Mouse (Mus musculus): ENCODE data around the gene Thyn1. TPM values are rescaled to one million over a fixed set of nuclear protein-coding genes. Genes with fewer than 3 reads are reported as not detected.

Thyn1 gene
- polyA plus RNA-seq, 1 experiment from 2014 or later = 149 TPM

GRCm38 (mm10) chr9:26997062-26997461, 2.4 kb upstream of the Thyn1 start:
- peaks cover 17% of the 10 kb centered on the region; the same call in 1 of the 2 replicates for H3K4me1 ChIP-seq (ENCODE audit: control insufficient read depth, insufficient read depth, low read length)
- H3K27ac ChIP-seq (ENCODE audit: low read length) = no peak overlapping the region
- no peaks in the 10 kb centered on the region for H3K9me3 ChIP-seq (ENCODE audit: control insufficient read depth, low read depth, low read length)
- no peaks in the 10 kb centered on the region for H3K36me3 ChIP-seq (ENCODE audit: control insufficient read depth, insufficient read depth, low read length)
- H3K4me3 ChIP-seq (ENCODE audit: low read depth, low read length) = no peak overlapping the region
- no peak overlapping the region for H3K9ac ChIP-seq (replicated peaks; ENCODE audit: low read depth, low read length)
- no peaks in the 10 kb centered on the region for H3K27me3 ChIP-seq (ENCODE audit: control insufficient read depth, insufficient read depth, low read length)
- no peak for ATAC-seq (ENCODE audit: insufficient number of reproducible peaks, insufficient read depth, low FRiP score, low read depth)
- WGBS = 86% methylated on average over 3 of the region's 3 CpGs
- H3K4me2 ChIP-seq (replicated peaks; ENCODE audit: low read depth, low read length) = no peak overlapping the region

- H3K4me2 ChIP-seq (replicated peaks; ENCODE audit: low read depth, low read length) = no peak overlapping the region
- no peak overlapping the region for H3K9ac ChIP-seq (replicated peaks; ENCODE audit: low read depth, low read length)
- H3K36me3 ChIP-seq (ENCODE audit: control insufficient read depth, insufficient read depth, low read length) = no peaks in the 10 kb centered on the region
- H3K4me3 ChIP-seq (ENCODE audit: low read depth, low read length) = no peak overlapping the region
- no peaks in the 10 kb centered on the region for H3K9me3 ChIP-seq (ENCODE audit: control insufficient read depth, low read depth, low read length)
- 90% methylated on average over 2 of the region's 2 CpGs for WGBS
- peaks cover 17% of the 10 kb centered on the region; the same call in 1 of the 2 replicates for H3K4me1 ChIP-seq (ENCODE audit: control insufficient read depth, insufficient read depth, low read length)
- ATAC-seq (ENCODE audit: insufficient number of reproducible peaks, insufficient read depth, low FRiP score, low read depth) = no peak
- H3K27ac ChIP-seq (ENCODE audit: low read length) = no peak overlapping the region
- no peaks in the 10 kb centered on the region for H3K27me3 ChIP-seq (ENCODE audit: control insufficient read depth, insufficient read depth, low read length)
Observed at GRCm38 (mm10) chr9:26997501-26997900, 2.0 kb upstream of the Thyn1 start.

GRCm38 (mm10) chr9:26998669-26999460, 645 bp upstream of the Thyn1 start:
- Histone ChIP-seq H3K4me3 (ENCODE audit: low read depth, low read length) (peak overlapping the region; percentile 72), H3K9me3 (ENCODE audit: control insufficient read depth, low read depth, low read length) (no peaks in the 10 kb centered on the region), H3K36me3 (ENCODE audit: control insufficient read depth, insufficient read depth, low read length) (peaks cover 6% of the 10 kb centered on the region), H3K27me3 (ENCODE audit: control insufficient read depth, insufficient read depth, low read length) (no peaks in the 10 kb centered on the region), H3K4me2 (replicated peaks; ENCODE audit: low read depth, low read length) (peak overlapping the region; percentile 69), H3K9ac (replicated peaks; ENCODE audit: low read depth, low read length) (peak overlapping the region; percentile 71), H3K27ac (ENCODE audit: low read length) (peak overlapping the region; percentile 59; the same call in 1 of the 2 replicates), H3K4me1 (ENCODE audit: control insufficient read depth, insufficient read depth, low read length) (peaks cover 17% of the 10 kb centered on the region; the same call in 1 of the 2 replicates)
- 2% methylated on average over 29 of the region's 29 CpGs for WGBS
- peak; percentile 30; the same call in 1 of the 2 replicates for ATAC-seq (ENCODE audit: insufficient number of reproducible peaks, insufficient read depth, low FRiP score, low read depth)

- Histone ChIP-seq H3K4me3 (ENCODE audit: low read depth, low read length) (no peak overlapping the region), H3K36me3 (ENCODE audit: control insufficient read depth, insufficient read depth, low read length) (peaks cover 54% of the 10 kb centered on the region), H3K27me3 (ENCODE audit: control insufficient read depth, insufficient read depth, low read length) (no peaks in the 10 kb centered on the region), H3K27ac (ENCODE audit: low read length) (no peak overlapping the region), H3K4me2 (replicated peaks; ENCODE audit: low read depth, low read length) (no peak overlapping the region), H3K4me1 (ENCODE audit: control insufficient read depth, insufficient read depth, low read length) (peaks cover 12% of the 10 kb centered on the region; the same call in 1 of the 2 replicates), H3K9ac (replicated peaks; ENCODE audit: low read depth, low read length) (no peak overlapping the region), H3K9me3 (ENCODE audit: control insufficient read depth, low read depth, low read length) (no peaks in the 10 kb centered on the region)
- WGBS = 90% methylated on average over 3 of the region's 3 CpGs
- no peak for ATAC-seq (ENCODE audit: insufficient number of reproducible peaks, insufficient read depth, low FRiP score, low read depth)
Observed at GRCm38 (mm10) chr9:27005231-27005630, 5.7 kb downstream of the Thyn1 start.

GRCm38 (mm10) chr9:27005933-27006332, 6.4 kb downstream of the Thyn1 start:
- Histone ChIP-seq H3K27ac (ENCODE audit: low read length) (no peak overlapping the region), H3K9ac (replicated peaks; ENCODE audit: low read depth, low read length) (no peak overlapping the region), H3K4me2 (replicated peaks; ENCODE audit: low read depth, low read length) (no peak overlapping the region), H3K4me3 (ENCODE audit: low read depth, low read length) (no peak overlapping the region), H3K4me1 (ENCODE audit: control insufficient read depth, insufficient read depth, low read length) (peaks cover 7% of the 10 kb centered on the region; the same call in 1 of the 2 replicates), H3K36me3 (ENCODE audit: control insufficient read depth, insufficient read depth, low read length) (peaks cover 54% of the 10 kb centered on the region), H3K27me3 (ENCODE audit: control insufficient read depth, insufficient read depth, low read length) (no peaks in the 10 kb centered on the region), H3K9me3 (ENCODE audit: control insufficient read depth, low read depth, low read length) (no peaks in the 10 kb centered on the region)
- WGBS = 100% methylated on average over 1 of the region's 1 CpGs
- no peak for ATAC-seq (ENCODE audit: insufficient number of reproducible peaks, insufficient read depth, low FRiP score, low read depth)

- Histone ChIP-seq H3K4me2 (replicated peaks; ENCODE audit: low read depth, low read length) (no peak overlapping the region), H3K9me3 (ENCODE audit: control insufficient read depth, low read depth, low read length) (no peaks in the 10 kb centered on the region), H3K4me1 (ENCODE audit: control insufficient read depth, insufficient read depth, low read length) (no peaks in the 10 kb centered on the region), H3K36me3 (ENCODE audit: control insufficient read depth, insufficient read depth, low read length) (peaks cover 62% of the 10 kb centered on the region), H3K9ac (replicated peaks; ENCODE audit: low read depth, low read length) (no peak overlapping the region), H3K27ac (ENCODE audit: low read length) (no peak overlapping the region), H3K4me3 (ENCODE audit: low read depth, low read length) (no peak overlapping the region), H3K27me3 (ENCODE audit: control insufficient read depth, insufficient read depth, low read length) (no peaks in the 10 kb centered on the region)
- no peak for ATAC-seq (ENCODE audit: insufficient number of reproducible peaks, insufficient read depth, low FRiP score, low read depth)
- WGBS = 90% methylated on average over 5 of the region's 5 CpGs
Observed at GRCm38 (mm10) chr9:27006866-27007265, 7.4 kb downstream of the Thyn1 start.

GRCm38 (mm10) chr9:27009231-27009630, 9.7 kb downstream of the Thyn1 start:
- no peaks in the 10 kb centered on the region for H3K27me3 ChIP-seq (ENCODE audit: control insufficient read depth, insufficient read depth, low read length)
- no peak overlapping the region for H3K4me2 ChIP-seq (replicated peaks; ENCODE audit: low read depth, low read length)
- WGBS = 85% methylated on average over 5 of the region's 5 CpGs
- H3K9me3 ChIP-seq (ENCODE audit: control insufficient read depth, low read depth, low read length) = no peaks in the 10 kb centered on the region
- H3K27ac ChIP-seq (ENCODE audit: low read length) = no peak overlapping the region
- no peaks in the 10 kb centered on the region for H3K4me1 ChIP-seq (ENCODE audit: control insufficient read depth, insufficient read depth, low read length)
- H3K36me3 ChIP-seq (ENCODE audit: control insufficient read depth, insufficient read depth, low read length) = peaks cover 68% of the 10 kb centered on the region
- no peak overlapping the region for H3K9ac ChIP-seq (replicated peaks; ENCODE audit: low read depth, low read length)
- no peak for ATAC-seq (ENCODE audit: insufficient number of reproducible peaks, insufficient read depth, low FRiP score, low read depth)
- no peak overlapping the region for H3K4me3 ChIP-seq (ENCODE audit: low read depth, low read length)

- no peak overlapping the region for H3K4me3 ChIP-seq (ENCODE audit: low read depth, low read length)
- no peak overlapping the region for H3K4me2 ChIP-seq (replicated peaks; ENCODE audit: low read depth, low read length)
- no peaks in the 10 kb centered on the region for H3K4me1 ChIP-seq (ENCODE audit: control insufficient read depth, insufficient read depth, low read length)
- 85% methylated on average over 4 of the region's 4 CpGs for whole genome bisulfite sequencing
- no peak overlapping the region for H3K27ac ChIP-seq (ENCODE audit: low read length)
- no peak overlapping the region for H3K9ac ChIP-seq (replicated peaks; ENCODE audit: low read depth, low read length)
- ATAC-seq (ENCODE audit: insufficient number of reproducible peaks, insufficient read depth, low FRiP score, low read depth) = no peak
- H3K9me3 ChIP-seq (ENCODE audit: control insufficient read depth, low read depth, low read length) = no peaks in the 10 kb centered on the region
- H3K36me3 ChIP-seq (ENCODE audit: control insufficient read depth, insufficient read depth, low read length) = peaks cover 61% of the 10 kb centered on the region
- H3K27me3 ChIP-seq (ENCODE audit: control insufficient read depth, insufficient read depth, low read length) = no peaks in the 10 kb centered on the region
Observed at GRCm38 (mm10) chr9:27011572-27011971, 12.1 kb downstream of the Thyn1 start.

Measured in stomach, embryonic 14.5 days (tissue).